Comparison of ENCODE assay signal across 22 mouse cellular contexts in the genomic region with DNA sequence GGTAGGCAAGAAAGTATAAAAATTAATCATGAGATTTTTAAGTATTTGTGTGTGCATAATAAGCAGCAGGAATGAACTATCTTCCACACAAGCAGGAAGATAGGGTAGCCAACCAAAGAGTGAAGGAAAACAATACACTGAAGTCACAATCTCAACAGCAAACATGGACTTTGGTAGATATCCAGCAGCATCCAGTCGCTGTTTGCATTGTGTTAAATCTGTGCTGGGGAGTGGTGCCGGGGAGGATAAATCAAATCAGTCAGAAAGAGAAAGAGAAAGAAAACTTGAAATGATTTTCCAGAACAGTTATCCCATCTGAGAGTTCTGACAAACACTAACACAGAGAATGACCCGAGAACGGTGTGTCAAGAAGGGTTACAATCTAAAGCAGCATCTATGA.
"Had no signal": no experiment of that assay in that cellular context is flagged by ENCODE, and none has a peak within 500 bp of the region (broad histone marks: within the 10 kb centered on the region; RNA-seq: fewer than 3 reads in every experiment).

No protein-coding gene starts in this region.

- H3K9me3 ChIP-seq: limb, embryonic 10.5 days; limb, embryonic 13.5 days; liver, embryonic 13.5 days; lung, embryonic 15.5 days; megakaryocyte, embryonic 14.5 days; midbrain, embryonic 10.5 days; neural tube, embryonic 12.5 days; neural tube, embryonic 15.5 days had no signal

- H3K27ac ChIP-seq: layer of hippocampus, adult 2 months; limb, embryonic 10.5 days; limb, embryonic 13.5 days; liver, embryonic 13.5 days; lung, embryonic 15.5 days; midbrain, embryonic 10.5 days; neural tube, embryonic 12.5 days; neural tube, embryonic 15.5 days had no signal

- H3K27me3 ChIP-seq: limb, embryonic 13.5 days; liver, embryonic 13.5 days; lung, embryonic 15.5 days; megakaryocyte, embryonic 14.5 days; neural tube, embryonic 12.5 days; neural tube, embryonic 15.5 days had no signal

- DNase-seq: kidney, adult 18-20 months; kidney, adult 9 months; kidney, postnatal 14 days; kidney, postnatal 4 days; layer of hippocampus, adult 9-11 months; liver, embryonic 13.5 days; lung, adult 18-20 months; lung, postnatal 10 days; lung, postnatal 36 days; midbrain, embryonic 14.5 days; right cerebral cortex, adult 18-20 months; right cerebral cortex, postnatal 14 days; right cerebral cortex, postnatal 4 days; thymus, postnatal 25 days had no signal

- H3K36me3 ChIP-seq: limb, embryonic 10.5 days; limb, embryonic 13.5 days; liver, embryonic 13.5 days; lung, embryonic 15.5 days; midbrain, embryonic 10.5 days; neural tube, embryonic 12.5 days; neural tube, embryonic 15.5 days had no signal

- H3K4me3 ChIP-seq: layer of hippocampus, adult 2 months; limb, embryonic 10.5 days; limb, embryonic 13.5 days; liver, embryonic 13.5 days; lung, embryonic 15.5 days; megakaryocyte, embryonic 14.5 days; midbrain, embryonic 10.5 days; neural tube, embryonic 12.5 days; neural tube, embryonic 15.5 days had no signal

- H3K4me1 ChIP-seq: limb, embryonic 10.5 days; limb, embryonic 13.5 days; liver, embryonic 13.5 days; lung, embryonic 15.5 days; megakaryocyte, embryonic 14.5 days; midbrain, embryonic 10.5 days; neural tube, embryonic 12.5 days; neural tube, embryonic 15.5 days had no signal

- H3K9ac ChIP-seq: limb, embryonic 13.5 days; liver, embryonic 13.5 days; lung, embryonic 15.5 days; neural tube, embryonic 12.5 days; neural tube, embryonic 15.5 days had no signal

- H3K4me2 ChIP-seq: limb, embryonic 13.5 days; liver, embryonic 13.5 days; lung, embryonic 15.5 days; neural tube, embryonic 12.5 days; neural tube, embryonic 15.5 days had no signal
